Mouse (Mus musculus) intestine, postnatal 0 days (tissue): ENCODE measurements at regions not wholly inside any gene's neighbourhood (a gene's known extent, or its start where the extent isn't known, plus 50 kb on each side); places are given as distances from the start of the nearest gene placed in this dataset.

Experiments
- ATAC-seq: fragments of 200-750 bp; cut with Nextera tagmentation; 2 replicates; pipeline ENCODE4 v1.8.0; 2017; ENCODE audit warnings: mild to moderate bottlenecking, moderate TSS enrichment, moderate library complexity
- H3K27ac ChIP-seq: fragments of 300-500 bp; sonication (generic); 2 replicates; pipeline ENCODE4 v1.5.1; 2014; ENCODE audit warnings: mild to moderate bottlenecking, low read depth, low read length, moderate library complexity
- H3K27me3 ChIP-seq: fragments of 300-500 bp; sonication (generic); replicated peaks from 2 replicates; pipeline ENCODE4 v1.6.1; 2014; ENCODE audit warnings: low read length, mixed read lengths; ENCODE audit not compliant: control insufficient read depth, insufficient read depth
- H3K36me3 ChIP-seq: fragments of 300-500 bp; sonication (generic); 2 replicates; pipeline ENCODE4 v1.6.1; 2014; ENCODE audit warnings: mild to moderate bottlenecking, moderate library complexity; ENCODE audit not compliant: control insufficient read depth, insufficient read depth
- H3K4me1 ChIP-seq: fragments of 300-500 bp; sonication (generic); replicated peaks from 2 replicates; pipeline ENCODE4 v1.6.1; 2014; ENCODE audit warnings: antibody characterized with exemption, low read length, mixed read lengths; ENCODE audit not compliant: control insufficient read depth, insufficient read depth
- H3K4me2 ChIP-seq: fragments of 300-500 bp; sonication (generic); replicated peaks from 2 replicates; pipeline ENCODE4 v1.6.1; 2014; ENCODE audit warnings: low read depth, mild to moderate bottlenecking, moderate library complexity
- H3K4me3 ChIP-seq: fragments of 300-500 bp; sonication (generic); 2 replicates; pipeline ENCODE4 v1.5.1; 2014; ENCODE audit warnings: low read depth, low read length
- H3K9ac ChIP-seq: fragments of 300-500 bp; sonication (generic); 2 replicates; pipeline ENCODE4 v1.6.1; 2014; ENCODE audit warnings: mild to moderate bottlenecking, low read depth, low read length
- H3K9me3 ChIP-seq: fragments of 300-500 bp; sonication (generic); 2 replicates; pipeline ENCODE4 v1.6.1; 2016; ENCODE audit warnings: mixed run types; ENCODE audit not compliant: control insufficient read depth
- CTCF ChIP-seq: sonication (generic); IDR thresholded peaks from 2 replicates; pipeline ENCODE4 v1.5.1; 2016; ENCODE audit warnings: low read depth, mild to moderate bottlenecking, control low read depth, antibody characterized with exemption, moderate library complexity
- WGBS: fragments of 180-500 bp; shearing (Covaris S2); extraction: QIAGEN DNeasy Blood & Tissue Kit; methylation state at CpG from one replicate; pipeline ENCODE4 v1.1.7; 2014; 5-methylcytosine and 5-hydroxymethylcytosine counted together

DNA sequence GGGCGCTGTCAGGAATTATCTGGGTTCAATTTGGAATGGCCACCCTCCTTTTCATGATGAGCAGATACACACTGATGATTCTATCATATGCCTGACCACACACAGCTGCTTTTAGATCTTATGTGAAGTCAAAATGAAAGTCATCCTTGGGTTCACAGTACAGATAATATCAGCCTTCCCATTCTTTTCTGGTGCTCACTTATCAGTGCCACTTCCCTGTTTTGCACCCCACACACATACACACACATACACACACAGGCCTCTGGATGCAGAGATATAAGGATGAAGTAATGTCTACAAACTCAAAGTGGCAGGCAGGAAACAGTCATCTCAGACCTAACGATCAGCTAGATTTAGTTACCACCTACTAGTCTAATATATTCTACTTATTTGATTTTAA lies 52.9 kb upstream of the Oxtr start:
- Histone ChIP-seq H3K4me3 (no peak overlapping the region), H3K9ac (no peak overlapping the region), H3K4me1 (no peaks in the 10 kb centered on the region), H3K4me2 (no peak overlapping the region), H3K9me3 (no peaks in the 10 kb centered on the region), H3K27me3 (no peaks in the 10 kb centered on the region), H3K27ac (no peak overlapping the region), H3K36me3 (no peaks in the 10 kb centered on the region)
- no peak for TF ChIP-seq CTCF
- no peak for ATAC-seq
- 86% methylated on average over 2 of the region's 2 CpGs for WGBS
